Mouse (Mus musculus): ENCODE results near the gene Fbln5. TPM values are rescaled to one million over a fixed set of nuclear protein-coding genes. Genes with fewer than 3 reads are reported as not detected.

Gene Fbln5
- polyA plus RNA-seq, 1 experiment from 2014 or later = 31.2 TPM

GRCm38 (mm10) chr12:101767306-101768053 is 51.4 kb downstream of the Fbln5 start:
- no peaks in the 10 kb centered on the region for H3K4me1 ChIP-seq (ENCODE audit: control insufficient read depth, insufficient read depth, low read length)
- H3K27me3 ChIP-seq (ENCODE audit: control insufficient read depth, insufficient read depth, low read length) = no peaks in the 10 kb centered on the region
- DNase-seq (ENCODE audit: low spot score) = no peak
- H3K9ac ChIP-seq (replicated peaks; ENCODE audit: low read length) = no peak overlapping the region
- H3K4me3 ChIP-seq (ENCODE audit: low read depth, low read length) = no peak overlapping the region
- H3K36me3 ChIP-seq (replicated peaks; ENCODE audit: control insufficient read depth, insufficient read depth, low read depth, low read length) = no peaks in the 10 kb centered on the region
- H3K4me2 ChIP-seq (ENCODE audit: low read depth, low read length) = no peak overlapping the region
- H3K9me3 ChIP-seq (replicated peaks; ENCODE audit: control insufficient read depth, low read length) = no peaks in the 10 kb centered on the region
- WGBS = 57% methylated on average over 9 of the region's 9 CpGs
- H3K27ac ChIP-seq (replicated peaks; ENCODE audit: low read depth, low read length) = no peak overlapping the region
- no peak for ATAC-seq (replicated peaks; ENCODE audit: insufficient number of reproducible peaks, low FRiP score, low TSS enrichment, low read depth)

- H3K27me3 ChIP-seq (ENCODE audit: control insufficient read depth, insufficient read depth, low read length) = no peaks in the 10 kb centered on the region
- no peak overlapping the region for H3K9ac ChIP-seq (replicated peaks; ENCODE audit: low read length)
- H3K4me2 ChIP-seq (ENCODE audit: low read depth, low read length) = no peak overlapping the region
- no peak for ATAC-seq (replicated peaks; ENCODE audit: insufficient number of reproducible peaks, low FRiP score, low TSS enrichment, low read depth)
- DNase-seq (ENCODE audit: low spot score) = no peak
- H3K27ac ChIP-seq (replicated peaks; ENCODE audit: low read depth, low read length) = no peak overlapping the region
- no peak overlapping the region for H3K4me3 ChIP-seq (ENCODE audit: low read depth, low read length)
- no peaks in the 10 kb centered on the region for H3K36me3 ChIP-seq (replicated peaks; ENCODE audit: control insufficient read depth, insufficient read depth, low read depth, low read length)
- H3K9me3 ChIP-seq (replicated peaks; ENCODE audit: control insufficient read depth, low read length) = no peaks in the 10 kb centered on the region
- WGBS = 72% methylated on average over 3 of the region's 3 CpGs
- no peaks in the 10 kb centered on the region for H3K4me1 ChIP-seq (ENCODE audit: control insufficient read depth, insufficient read depth, low read length)
These were observed 52.5 kb downstream of the Fbln5 start for GRCm38 (mm10) chr12:101766228-101766852.

- Histone ChIP-seq H3K36me3 (replicated peaks; ENCODE audit: control insufficient read depth, insufficient read depth, low read depth, low read length) (no peaks in the 10 kb centered on the region), H3K27me3 (ENCODE audit: control insufficient read depth, insufficient read depth, low read length) (no peaks in the 10 kb centered on the region), H3K9ac (replicated peaks; ENCODE audit: low read length) (no peak overlapping the region), H3K9me3 (replicated peaks; ENCODE audit: control insufficient read depth, low read length) (no peaks in the 10 kb centered on the region), H3K4me3 (ENCODE audit: low read depth, low read length) (no peak overlapping the region), H3K4me2 (ENCODE audit: low read depth, low read length) (no peak overlapping the region), H3K4me1 (ENCODE audit: control insufficient read depth, insufficient read depth, low read length) (no peaks in the 10 kb centered on the region), H3K27ac (replicated peaks; ENCODE audit: low read depth, low read length) (no peak overlapping the region)
- DNase-seq (ENCODE audit: low spot score) = no peak
- no peak for ATAC-seq (replicated peaks; ENCODE audit: insufficient number of reproducible peaks, low FRiP score, low TSS enrichment, low read depth)
- WGBS = 79% methylated on average over 5 of the region's 5 CpGs
These were observed 54.0 kb downstream of the Fbln5 start for GRCm38 (mm10) chr12:101764870-101765269.

- Histone ChIP-seq H3K4me3 (ENCODE audit: low read depth, low read length) (no peak overlapping the region), H3K36me3 (replicated peaks; ENCODE audit: control insufficient read depth, insufficient read depth, low read depth, low read length) (no peaks in the 10 kb centered on the region), H3K9me3 (replicated peaks; ENCODE audit: control insufficient read depth, low read length) (no peaks in the 10 kb centered on the region), H3K4me1 (ENCODE audit: control insufficient read depth, insufficient read depth, low read length) (no peaks in the 10 kb centered on the region), H3K4me2 (ENCODE audit: low read depth, low read length) (no peak overlapping the region), H3K27me3 (ENCODE audit: control insufficient read depth, insufficient read depth, low read length) (no peaks in the 10 kb centered on the region), H3K9ac (replicated peaks; ENCODE audit: low read length) (no peak overlapping the region), H3K27ac (replicated peaks; ENCODE audit: low read depth, low read length) (no peak overlapping the region)
- ATAC-seq (replicated peaks; ENCODE audit: insufficient number of reproducible peaks, low FRiP score, low TSS enrichment, low read depth) (no peak), DNase-seq (ENCODE audit: low spot score) (peak; percentile 57)
- 47% methylated on average over 3 of the region's 3 CpGs for WGBS
These were observed 55.8 kb downstream of the Fbln5 start for GRCm38 (mm10) chr12:101763065-101763464.

GRCm38 (mm10) chr12:101762054-101762453 is 56.8 kb downstream of the Fbln5 start:
- DNase-seq (ENCODE audit: low spot score) = no peak
- Histone ChIP-seq H3K27me3 (ENCODE audit: control insufficient read depth, insufficient read depth, low read length) (no peaks in the 10 kb centered on the region), H3K27ac (replicated peaks; ENCODE audit: low read depth, low read length) (no peak overlapping the region), H3K4me1 (ENCODE audit: control insufficient read depth, insufficient read depth, low read length) (no peaks in the 10 kb centered on the region), H3K9ac (replicated peaks; ENCODE audit: low read length) (no peak overlapping the region), H3K9me3 (replicated peaks; ENCODE audit: control insufficient read depth, low read length) (no peaks in the 10 kb centered on the region), H3K36me3 (replicated peaks; ENCODE audit: control insufficient read depth, insufficient read depth, low read depth, low read length) (no peaks in the 10 kb centered on the region), H3K4me2 (ENCODE audit: low read depth, low read length) (no peak overlapping the region), H3K4me3 (ENCODE audit: low read depth, low read length) (no peak overlapping the region)
- no peak for ATAC-seq (replicated peaks; ENCODE audit: insufficient number of reproducible peaks, low FRiP score, low TSS enrichment, low read depth)
- WGBS = 90% methylated on average over 5 of the region's 5 CpGs

- DNase-seq (ENCODE audit: low spot score) (no peak), ATAC-seq (replicated peaks; ENCODE audit: insufficient number of reproducible peaks, low FRiP score, low TSS enrichment, low read depth) (no peak)
- Histone ChIP-seq H3K4me2 (ENCODE audit: low read depth, low read length) (no peak overlapping the region), H3K27me3 (ENCODE audit: control insufficient read depth, insufficient read depth, low read length) (no peaks in the 10 kb centered on the region), H3K9ac (replicated peaks; ENCODE audit: low read length) (no peak overlapping the region), H3K36me3 (replicated peaks; ENCODE audit: control insufficient read depth, insufficient read depth, low read depth, low read length) (no peaks in the 10 kb centered on the region), H3K4me1 (ENCODE audit: control insufficient read depth, insufficient read depth, low read length) (no peaks in the 10 kb centered on the region), H3K27ac (replicated peaks; ENCODE audit: low read depth, low read length) (no peak overlapping the region), H3K4me3 (ENCODE audit: low read depth, low read length) (no peak overlapping the region), H3K9me3 (replicated peaks; ENCODE audit: control insufficient read depth, low read length) (no peaks in the 10 kb centered on the region)
- 67% methylated on average over 6 of the region's 6 CpGs for WGBS
These were observed 59.3 kb downstream of the Fbln5 start for GRCm38 (mm10) chr12:101759440-101760045.

- Histone ChIP-seq H3K9ac (replicated peaks; ENCODE audit: low read length) (no peak overlapping the region), H3K4me2 (ENCODE audit: low read depth, low read length) (no peak overlapping the region), H3K27ac (replicated peaks; ENCODE audit: low read depth, low read length) (no peak overlapping the region), H3K4me1 (ENCODE audit: control insufficient read depth, insufficient read depth, low read length) (no peaks in the 10 kb centered on the region), H3K36me3 (replicated peaks; ENCODE audit: control insufficient read depth, insufficient read depth, low read depth, low read length) (no peaks in the 10 kb centered on the region), H3K27me3 (ENCODE audit: control insufficient read depth, insufficient read depth, low read length) (no peaks in the 10 kb centered on the region), H3K9me3 (replicated peaks; ENCODE audit: control insufficient read depth, low read length) (no peaks in the 10 kb centered on the region), H3K4me3 (ENCODE audit: low read depth, low read length) (no peak overlapping the region)
- no peak for DNase-seq (ENCODE audit: low spot score)
- no peak for ATAC-seq (replicated peaks; ENCODE audit: insufficient number of reproducible peaks, low FRiP score, low TSS enrichment, low read depth)
These were observed 60.2 kb downstream of the Fbln5 start for GRCm38 (mm10) chr12:101758698-101759097.

- Histone ChIP-seq H3K36me3 (replicated peaks; ENCODE audit: control insufficient read depth, insufficient read depth, low read depth, low read length) (no peaks in the 10 kb centered on the region), H3K4me3 (ENCODE audit: low read depth, low read length) (no peak overlapping the region), H3K9ac (replicated peaks; ENCODE audit: low read length) (no peak overlapping the region), H3K4me2 (ENCODE audit: low read depth, low read length) (no peak overlapping the region), H3K27ac (replicated peaks; ENCODE audit: low read depth, low read length) (no peak overlapping the region), H3K27me3 (ENCODE audit: control insufficient read depth, insufficient read depth, low read length) (no peaks in the 10 kb centered on the region), H3K4me1 (ENCODE audit: control insufficient read depth, insufficient read depth, low read length) (no peaks in the 10 kb centered on the region), H3K9me3 (replicated peaks; ENCODE audit: control insufficient read depth, low read length) (no peaks in the 10 kb centered on the region)
- DNase-seq (ENCODE audit: low spot score) (peak; percentile 35), ATAC-seq (replicated peaks; ENCODE audit: insufficient number of reproducible peaks, low FRiP score, low TSS enrichment, low read depth) (no peak)
- 43% methylated on average over 2 of the region's 2 CpGs for WGBS
These were observed 76.5 kb downstream of the Fbln5 start for GRCm38 (mm10) chr12:101742375-101742774.
